Mouse (Mus musculus) small intestine, adult 2 months (tissue): Measurements from ENCODE around the gene Rhog. TPM values are rescaled to one million over a fixed set of nuclear protein-coding genes. Genes with fewer than 3 reads are reported as not detected.

Experiments
- H3K27ac ChIP-seq: fragments of 200-500 bp; 2 replicates; pipeline ENCODE4 v1.5.1; 2012; ENCODE audit warnings: low read depth, low read length, control low read depth, inconsistent platforms; ENCODE audit not compliant: insufficient read depth
- H3K27me3 ChIP-seq: fragments of 200-500 bp; 2 replicates; pipeline ENCODE4 v1.6.1; 2012; ENCODE audit warnings: mild to moderate bottlenecking, moderate library complexity, low read length, inconsistent platforms; ENCODE audit not compliant: control insufficient read depth, insufficient read depth
- H3K36me3 ChIP-seq: fragments of 200-500 bp; 2 replicates; pipeline ENCODE4 v1.6.1; 2012; ENCODE audit warnings: mild to moderate bottlenecking, low read length, control low read depth, inconsistent platforms; ENCODE audit not compliant: control insufficient read depth, insufficient read depth
- H3K4me1 ChIP-seq: fragments of 200-500 bp; 2 replicates; pipeline ENCODE4 v1.6.1; 2012; ENCODE audit warnings: low read length, inconsistent platforms, mixed read lengths; ENCODE audit not compliant: control insufficient read depth, insufficient read depth, insufficient read length
- H3K4me3 ChIP-seq: fragments of 200-500 bp; 2 replicates; pipeline ENCODE4 v1.5.1; 2012; ENCODE audit warnings: low read depth, mild to moderate bottlenecking, control low read depth, inconsistent platforms, low read length, moderate library complexity
- CTCF ChIP-seq: fragments of 200-500 bp; IDR thresholded peaks from 2 replicates; pipeline ENCODE4 v1.5.1; 2012; ENCODE audit warnings: low read depth, mild to moderate bottlenecking, control low read depth, inconsistent platforms, low read length, moderate library complexity, mixed read lengths; ENCODE audit not compliant: insufficient replicate concordance, insufficient read length; ENCODE audit errors: extremely low read depth
- POLR2A ChIP-seq: fragments of 200-500 bp; IDR thresholded peaks from 2 replicates; pipeline ENCODE4 v1.6.1; 2012; ENCODE audit warnings: low read depth, mild to moderate bottlenecking, control low read depth, inconsistent platforms, low read length, moderate library complexity
- WGBS: fragments of 180-500 bp; shearing (Covaris S2); methylation state at CpG from one replicate; pipeline ENCODE4 v1.1.7; 2018; 5-methylcytosine and 5-hydroxymethylcytosine counted together
- polyA plus RNA-seq: library from polyadenylated mRNA; depleted of rRNA; stranded (reverse); fragments of >200 nt; gene quantifications from 2 replicates; pipeline ENCODE4 v1.2.3, GENCODE M21; 2012

The Rhog gene
- polyA plus RNA-seq, 1 experiment, result 165 TPM

DNA sequence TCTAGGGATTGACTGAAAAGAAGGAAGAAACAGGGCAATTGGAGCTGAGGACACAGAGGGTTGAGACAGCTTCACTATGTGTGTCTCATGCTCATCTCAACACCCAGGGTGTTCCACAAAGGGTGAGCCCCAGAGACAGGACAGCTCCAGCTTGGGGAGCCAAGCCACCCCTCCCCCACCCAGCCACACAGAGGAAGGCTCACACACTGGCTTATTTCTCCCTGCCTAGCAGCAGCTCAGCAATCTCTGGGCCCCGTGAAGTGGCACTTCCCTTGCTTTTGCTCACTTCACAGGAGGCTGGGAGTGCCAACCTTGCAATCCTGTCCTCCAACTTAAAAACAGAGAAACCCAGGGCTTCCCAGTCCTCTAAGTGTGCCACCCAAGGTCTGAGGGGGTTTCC is 10.1 kb downstream of the Rhog start:
- no peak for TF ChIP-seq POLR2A
- no peak for TF ChIP-seq CTCF

DNA sequence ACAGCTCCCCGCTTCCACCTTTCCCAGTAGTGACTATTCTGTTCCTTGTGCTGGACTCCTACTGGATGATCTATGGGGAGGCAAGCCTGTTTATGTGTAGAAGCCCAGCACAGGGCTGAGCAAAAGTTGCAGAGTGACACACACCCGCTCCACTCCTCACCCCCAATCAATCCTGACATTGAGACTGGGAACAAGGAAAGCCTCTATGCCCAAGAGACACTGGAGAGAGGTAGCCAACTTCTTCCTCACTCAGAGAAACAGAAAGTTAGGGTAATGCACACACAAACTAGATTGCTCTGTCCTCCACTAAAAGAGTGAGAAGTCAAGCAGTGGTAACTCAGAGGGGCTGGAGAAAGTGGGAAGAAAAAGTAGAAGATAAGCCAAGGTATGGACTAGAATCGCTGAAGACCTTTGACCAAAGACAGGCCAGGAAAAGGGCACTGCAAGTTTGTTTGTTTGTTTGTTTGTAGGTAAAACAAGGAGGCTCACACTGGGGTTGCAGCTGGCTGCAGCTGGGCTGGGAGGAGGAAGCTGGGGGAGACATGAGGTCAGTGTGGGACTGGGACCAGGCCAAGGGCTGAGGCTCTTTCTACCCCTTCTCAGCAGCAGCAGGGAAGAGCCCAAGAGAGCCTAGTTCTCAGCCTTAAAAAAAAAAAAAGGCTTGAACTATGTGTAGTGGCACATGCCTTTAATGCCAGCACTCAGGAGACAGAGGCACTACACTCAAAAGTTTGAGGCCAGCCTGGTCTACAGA is 10.9 kb downstream of the Rhog start:
- no peaks in the 10 kb centered on the region for H3K27me3 ChIP-seq
- 39% methylated on average over 3 of the region's 3 CpGs for WGBS
- TF ChIP-seq POLR2A (no peak), CTCF (no peak)
- H3K4me1 ChIP-seq, result peaks cover 54% of the 10 kb centered on the region
- H3K36me3 ChIP-seq, result peaks cover 16% of the 10 kb centered on the region
- H3K27ac ChIP-seq, result peak overlapping the region; percentile 74
- no peak overlapping the region for H3K4me3 ChIP-seq

More for the DNA sequence above, 10.1 kb downstream of the Rhog start:
- 11% methylated on average over 1 of the region's 1 CpGs for WGBS
- H3K27me3 ChIP-seq, result no peaks in the 10 kb centered on the region
- no peak overlapping the region for H3K4me3 ChIP-seq
- peaks cover 12% of the 10 kb centered on the region for H3K36me3 ChIP-seq
- H3K27ac ChIP-seq, result peak overlapping the region; percentile 74
- H3K4me1 ChIP-seq, result peaks cover 54% of the 10 kb centered on the region

DNA sequence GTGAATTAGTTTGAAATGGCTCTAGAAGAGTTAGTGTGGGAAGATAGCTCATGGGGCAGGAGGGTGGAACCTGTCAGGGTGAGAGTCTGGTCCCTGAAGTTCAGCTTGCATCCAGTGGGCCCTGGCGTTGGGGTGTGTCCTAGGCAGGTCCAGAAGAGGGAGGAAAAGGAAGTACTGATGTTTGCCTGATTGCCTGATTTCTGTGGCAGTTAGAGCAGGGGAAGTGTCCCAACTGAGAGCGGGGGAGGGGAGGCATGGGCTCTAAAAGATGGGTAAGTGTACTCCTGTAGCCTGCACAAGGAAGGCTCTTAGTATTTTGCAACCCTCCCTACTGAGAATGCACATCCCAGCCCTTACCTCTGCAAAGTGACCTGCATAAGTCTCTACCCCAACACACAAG is 12.0 kb downstream of the Rhog start:
- peaks cover 26% of the 10 kb centered on the region for H3K36me3 ChIP-seq
- H3K4me3 ChIP-seq, result no peak overlapping the region
- peaks cover 54% of the 10 kb centered on the region for H3K4me1 ChIP-seq
- no peak for TF ChIP-seq CTCF
- TF ChIP-seq POLR2A, result no peak
- no peaks in the 10 kb centered on the region for H3K27me3 ChIP-seq
- WGBS, result 55% methylated on average over 2 of the region's 2 CpGs
- peak overlapping the region; percentile 74 for H3K27ac ChIP-seq

DNA sequence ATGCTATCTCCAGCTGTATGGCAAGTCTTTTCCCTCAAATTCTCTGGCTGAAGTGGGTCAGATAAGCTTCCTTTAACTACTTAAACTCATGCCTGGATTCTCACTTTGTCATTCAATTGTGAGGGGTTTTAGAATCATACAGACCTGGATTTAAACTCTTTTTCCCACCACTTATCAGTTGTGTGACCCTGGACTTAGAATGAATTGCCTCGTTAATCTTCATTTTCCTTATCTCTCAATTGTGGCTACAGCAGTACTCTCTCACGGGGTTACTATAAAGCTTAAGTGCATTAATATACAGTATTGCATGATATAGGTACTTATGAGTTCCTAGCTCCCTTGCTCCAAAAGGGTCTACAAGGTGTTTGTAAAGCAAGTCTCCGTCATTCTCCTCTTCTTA is 12.9 kb downstream of the Rhog start:
- H3K27me3 ChIP-seq, result no peaks in the 10 kb centered on the region
- H3K4me1 ChIP-seq, result peaks cover 51% of the 10 kb centered on the region
- H3K36me3 ChIP-seq, result peaks cover 31% of the 10 kb centered on the region
- no peak overlapping the region for H3K4me3 ChIP-seq
- no peak for TF ChIP-seq POLR2A
- no peak for TF ChIP-seq CTCF
- H3K27ac ChIP-seq, result peak overlapping the region; percentile 74; the same call in 1 of the 2 replicates
- 40% methylated on average over 3 of the region's 3 CpGs for WGBS

DNA sequence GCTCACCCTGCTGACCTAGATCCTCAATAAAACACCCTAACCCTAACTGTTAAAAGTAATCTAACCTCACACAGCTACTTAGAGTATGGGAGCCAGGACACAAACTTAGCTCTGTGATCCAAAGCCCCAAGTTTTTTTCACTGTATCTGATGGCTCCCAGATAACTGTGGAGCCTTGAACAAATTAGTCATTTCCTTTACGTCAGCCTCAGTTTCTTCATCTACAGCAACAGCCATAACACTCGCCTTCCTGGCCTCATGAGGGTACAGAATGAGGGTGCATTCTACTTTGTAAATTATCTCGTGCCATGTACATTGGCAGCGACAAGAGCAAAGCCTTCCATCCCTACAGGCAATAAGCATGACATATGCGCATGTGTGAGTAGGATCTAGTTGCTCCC is 13.5 kb downstream of the Rhog start:
- no peak overlapping the region for H3K4me3 ChIP-seq
- no peaks in the 10 kb centered on the region for H3K27me3 ChIP-seq
- TF ChIP-seq CTCF, result no peak
- no peak for TF ChIP-seq POLR2A
- 74% methylated on average over 5 of the region's 5 CpGs for WGBS
- H3K4me1 ChIP-seq, result peaks cover 46% of the 10 kb centered on the region
- H3K27ac ChIP-seq, result no peak overlapping the region
- peaks cover 36% of the 10 kb centered on the region for H3K36me3 ChIP-seq

DNA sequence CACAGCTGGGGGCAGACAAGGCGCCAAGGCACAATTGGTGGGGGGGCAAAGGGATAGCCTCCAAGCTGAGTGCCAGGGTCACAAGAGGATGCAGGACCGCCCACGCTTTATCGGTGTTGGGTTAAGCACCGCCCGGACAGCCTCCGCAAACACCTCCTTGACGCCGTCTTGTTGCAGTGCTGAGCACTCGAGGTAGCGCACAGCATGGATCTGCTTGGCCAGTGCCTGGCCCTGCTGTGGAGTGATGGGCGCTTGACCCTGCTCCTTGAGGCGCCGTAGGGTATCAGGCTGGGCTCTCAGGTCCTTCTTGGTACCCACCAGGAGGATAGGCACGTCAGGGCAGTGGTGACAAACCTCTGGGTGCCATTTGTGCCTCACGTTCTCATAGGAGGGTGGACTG is 16.3 kb downstream of the Rhog start:
- Histone ChIP-seq H3K4me3 (no peak overlapping the region), H3K27me3 (no peaks in the 10 kb centered on the region), H3K36me3 (peaks cover 46% of the 10 kb centered on the region), H3K27ac (no peak overlapping the region), H3K4me1 (peaks cover 20% of the 10 kb centered on the region; the same call in 1 of the 2 replicates)
- WGBS, result 91% methylated on average over 16 of the region's 16 CpGs
- no peak for TF ChIP-seq POLR2A
- no peak for TF ChIP-seq CTCF

DNA sequence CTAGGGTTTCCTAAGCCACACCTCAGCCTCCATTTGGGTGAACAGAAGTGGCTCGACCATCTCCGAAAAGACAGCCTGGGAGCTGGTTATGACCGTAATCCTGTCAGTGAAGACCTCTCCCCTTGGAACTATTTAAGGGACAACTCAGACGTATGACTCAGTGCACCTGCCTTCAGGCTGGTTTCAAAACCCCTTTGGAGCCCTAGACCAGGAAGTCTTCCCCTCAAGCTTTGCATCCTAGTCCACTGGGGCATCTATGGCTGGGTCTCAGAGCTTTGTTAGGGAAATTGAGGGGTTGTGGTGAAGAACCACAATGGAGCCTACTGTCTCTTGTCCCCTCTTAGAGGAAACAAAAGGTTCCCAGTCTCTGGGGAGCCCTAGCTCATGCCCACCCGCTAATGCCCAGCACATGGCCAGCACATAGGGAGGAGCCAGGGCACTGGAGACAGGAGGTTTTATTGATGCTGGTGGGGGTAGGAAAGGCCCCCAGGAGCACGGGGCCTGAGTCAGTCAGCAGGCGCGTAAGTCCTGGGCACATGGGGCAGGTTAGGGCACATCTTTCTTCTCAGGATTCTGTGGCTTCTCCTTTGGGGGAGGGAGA is 17.1 kb downstream of the Rhog start:
- Histone ChIP-seq H3K27ac (no peak overlapping the region), H3K36me3 (peaks cover 46% of the 10 kb centered on the region), H3K27me3 (no peaks in the 10 kb centered on the region), H3K4me3 (no peak overlapping the region), H3K4me1 (peaks cover 12% of the 10 kb centered on the region; the same call in 1 of the 2 replicates)
- no peak for TF ChIP-seq CTCF
- TF ChIP-seq POLR2A, result no peak
- 80% methylated on average over 8 of the region's 8 CpGs for WGBS

DNA sequence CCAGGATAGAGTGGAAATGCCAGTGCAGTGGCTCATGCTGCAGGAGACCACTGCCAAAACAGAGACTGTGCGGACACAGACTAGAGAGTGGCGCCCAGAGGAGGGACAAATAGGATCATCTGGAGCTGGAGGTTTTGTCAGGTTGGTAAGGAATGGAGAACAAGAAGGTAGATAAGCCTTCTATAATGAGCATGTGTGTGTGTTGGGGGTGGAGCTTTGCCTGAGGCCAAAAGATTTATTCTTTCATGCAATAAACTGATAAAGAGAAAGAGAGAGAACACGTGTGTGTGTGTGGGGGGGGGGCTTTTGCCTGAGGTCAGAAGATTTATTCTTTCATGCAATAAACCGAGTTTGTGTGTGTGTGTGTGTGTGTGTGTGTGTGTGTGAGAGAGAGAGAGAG is 22.8 kb downstream of the Rhog start:
- Histone ChIP-seq H3K4me3 (no peak overlapping the region), H3K27ac (no peak overlapping the region), H3K27me3 (no peaks in the 10 kb centered on the region), H3K36me3 (peaks cover 19% of the 10 kb centered on the region), H3K4me1 (no peaks in the 10 kb centered on the region)
- TF ChIP-seq POLR2A (no peak), CTCF (no peak)
- WGBS, result 53% methylated on average over 4 of the region's 4 CpGs
